Mouse (Mus musculus) embryonic facial prominence, embryonic 12.5 days (tissue): ENCODE results near the gene 4930474N05Rik. TPM values are rescaled to one million over a fixed set of nuclear protein-coding genes. Genes with fewer than 3 reads are reported as not detected.

Experiments used
- ATAC-seq: fragments of 200-750 bp; cut with Nextera tagmentation; 2 replicates; pipeline ENCODE4 v1.8.0; 2017; ENCODE audit not compliant: insufficient number of reproducible peaks, insufficient read depth, low FRiP score, low TSS enrichment
- H3K27ac ChIP-seq: fragments of 300-500 bp; sonication (generic); 2 replicates; pipeline ENCODE4 v1.5.1; 2016; ENCODE audit warnings: mild to moderate bottlenecking
- H3K27me3 ChIP-seq: fragments of 300-500 bp; sonication (generic); 2 replicates; pipeline ENCODE4 v1.6.1; 2016; ENCODE audit warnings: mild to moderate bottlenecking, moderate library complexity
- H3K36me3 ChIP-seq: fragments of 300-500 bp; sonication (generic); 2 replicates; pipeline ENCODE4 v1.6.1; 2016; ENCODE audit warnings: mild to moderate bottlenecking
- H3K4me1 ChIP-seq: fragments of 300-500 bp; sonication (generic); 2 replicates; pipeline ENCODE4 v1.6.1; 2016
- H3K4me2 ChIP-seq: fragments of 300-500 bp; sonication (generic); replicated peaks from 2 replicates; pipeline ENCODE4 v1.6.1; 2016; ENCODE audit warnings: mild to moderate bottlenecking, moderate library complexity
- H3K4me3 ChIP-seq: fragments of 300-500 bp; sonication (generic); 2 replicates; pipeline ENCODE4 v1.5.1; 2016; ENCODE audit warnings: mild to moderate bottlenecking
- H3K9ac ChIP-seq: fragments of 300-500 bp; sonication (generic); 2 replicates; pipeline ENCODE4 v1.6.1; 2016; ENCODE audit warnings: mild to moderate bottlenecking, moderate library complexity
- H3K9me3 ChIP-seq: fragments of 300-500 bp; sonication (generic); 2 replicates; pipeline ENCODE4 v1.6.1; 2016; ENCODE audit warnings: mild to moderate bottlenecking, moderate library complexity
- WGBS: fragments of 180-500 bp; shearing (Covaris S2); methylation state at CpG from one replicate; pipeline ENCODE4 v1.1.7; 2016; 5-methylcytosine and 5-hydroxymethylcytosine counted together
- polyA plus RNA-seq: library from polyadenylated mRNA; unstranded; fragments of >200 nt; fragmentation: Nextera tagmentation; extraction: Ambion mirVana; gene quantifications from 2 replicates; pipeline ENCODE4 v1.2.1, GENCODE M21; 2016

Gene 4930474N05Rik
- polyA plus RNA-seq, result not detected in 2 replicates

- Histone ChIP-seq H3K27me3 (no peaks in the 10 kb centered on the region), H3K4me3 (no peak within 1 kb of the TSS), H3K9ac (no peak within 1 kb of the TSS), H3K36me3 (no peaks in the 10 kb centered on the region), H3K9me3 (no peaks in the 10 kb centered on the region), H3K27ac (no peak within 1 kb of the TSS), H3K4me2 (no peak within 1 kb of the TSS), H3K4me1 (no peaks in the 10 kb centered on the region)
- ATAC-seq, result no peak
Observed at GRCm38 (mm10) chr14:36094617-36095016, at the start of gene 4930474N05Rik. 4930474N05Rik (plus strand) TSS chr14:36094917.

GRCm38 (mm10) chr14:36048746-36049391, 45.8 kb upstream of the 4930474N05Rik start:
- H3K4me2 ChIP-seq, result no peak overlapping the region
- H3K4me1 ChIP-seq, result no peaks in the 10 kb centered on the region
- no peaks in the 10 kb centered on the region for H3K36me3 ChIP-seq
- WGBS, result 45% methylated on average over 9 of the region's 9 CpGs
- ATAC-seq, result no peak; the same call in 1 of the 2 replicates
- no peak overlapping the region for H3K27ac ChIP-seq
- H3K27me3 ChIP-seq, result no peaks in the 10 kb centered on the region
- H3K4me3 ChIP-seq, result no peak overlapping the region
- no peaks in the 10 kb centered on the region for H3K9me3 ChIP-seq
- H3K9ac ChIP-seq, result no peak overlapping the region

- H3K4me2 ChIP-seq, result no peak overlapping the region
- no peak overlapping the region for H3K9ac ChIP-seq
- WGBS, result 77% methylated on average over 2 of the region's 2 CpGs
- H3K4me1 ChIP-seq, result no peaks in the 10 kb centered on the region
- H3K4me3 ChIP-seq, result no peak overlapping the region
- ATAC-seq, result no peak
- no peaks in the 10 kb centered on the region for H3K36me3 ChIP-seq
- no peak overlapping the region for H3K27ac ChIP-seq
- no peaks in the 10 kb centered on the region for H3K9me3 ChIP-seq
- no peaks in the 10 kb centered on the region for H3K27me3 ChIP-seq
Observed at GRCm38 (mm10) chr14:36053281-36053680, 41.4 kb upstream of the 4930474N05Rik start.

GRCm38 (mm10) chr14:36098528-36098927, 3.8 kb downstream of the 4930474N05Rik start:
- WGBS, result 82% methylated on average over 3 of the region's 3 CpGs

GRCm38 (mm10) chr14:36099647-36100046, 4.9 kb downstream of the 4930474N05Rik start:
- ATAC-seq, result no peak
- Histone ChIP-seq H3K4me2 (no peak overlapping the region), H3K36me3 (no peaks in the 10 kb centered on the region), H3K4me1 (no peaks in the 10 kb centered on the region), H3K9ac (no peak overlapping the region), H3K9me3 (no peaks in the 10 kb centered on the region), H3K27me3 (no peaks in the 10 kb centered on the region), H3K4me3 (no peak overlapping the region), H3K27ac (no peak overlapping the region)
- 48% methylated on average over 1 of the region's 1 CpGs for WGBS

More at GRCm38 (mm10) chr14:36098528-36098927, 3.8 kb downstream of the 4930474N05Rik start:
- Histone ChIP-seq H3K4me2 (no peak overlapping the region), H3K36me3 (no peaks in the 10 kb centered on the region), H3K27ac (no peak overlapping the region), H3K9ac (no peak overlapping the region), H3K4me3 (no peak overlapping the region), H3K9me3 (no peaks in the 10 kb centered on the region), H3K27me3 (no peaks in the 10 kb centered on the region), H3K4me1 (no peaks in the 10 kb centered on the region)
- no peak for ATAC-seq

GRCm38 (mm10) chr14:36100731-36101130, 6.0 kb downstream of the 4930474N05Rik start:
- no peak overlapping the region for H3K4me3 ChIP-seq
- no peak for ATAC-seq
- no peak overlapping the region for H3K9ac ChIP-seq
- no peaks in the 10 kb centered on the region for H3K4me1 ChIP-seq
- H3K27ac ChIP-seq, result no peak overlapping the region
- no peak overlapping the region for H3K4me2 ChIP-seq
- H3K9me3 ChIP-seq, result no peaks in the 10 kb centered on the region
- 32% methylated on average over 1 of the region's 1 CpGs for WGBS
- H3K27me3 ChIP-seq, result no peaks in the 10 kb centered on the region
- H3K36me3 ChIP-seq, result no peaks in the 10 kb centered on the region

GRCm38 (mm10) chr14:36114481-36114880, 19.8 kb downstream of the 4930474N05Rik start:
- H3K27me3 ChIP-seq, result no peaks in the 10 kb centered on the region
- no peaks in the 10 kb centered on the region for H3K9me3 ChIP-seq
- ATAC-seq, result no peak
- H3K4me3 ChIP-seq, result no peak overlapping the region
- no peak overlapping the region for H3K4me2 ChIP-seq
- H3K27ac ChIP-seq, result no peak overlapping the region
- no peaks in the 10 kb centered on the region for H3K36me3 ChIP-seq
- H3K4me1 ChIP-seq, result no peaks in the 10 kb centered on the region
- H3K9ac ChIP-seq, result no peak overlapping the region

GRCm38 (mm10) chr14:36123775-36124335, 29.1 kb downstream of the 4930474N05Rik start:
- no peak overlapping the region for H3K9ac ChIP-seq
- no peaks in the 10 kb centered on the region for H3K27me3 ChIP-seq
- H3K27ac ChIP-seq, result no peak overlapping the region
- ATAC-seq, result no peak
- no peaks in the 10 kb centered on the region for H3K4me1 ChIP-seq
- no peaks in the 10 kb centered on the region for H3K36me3 ChIP-seq
- H3K4me3 ChIP-seq, result no peak overlapping the region
- H3K4me2 ChIP-seq, result no peak overlapping the region
- no peaks in the 10 kb centered on the region for H3K9me3 ChIP-seq
- WGBS, result 78% methylated on average over 2 of the region's 2 CpGs

- H3K36me3 ChIP-seq, result no peaks in the 10 kb centered on the region
- no peaks in the 10 kb centered on the region for H3K9me3 ChIP-seq
- ATAC-seq, result no peak
- H3K27ac ChIP-seq, result no peak overlapping the region
- H3K4me1 ChIP-seq, result no peaks in the 10 kb centered on the region
- no peaks in the 10 kb centered on the region for H3K27me3 ChIP-seq
- 73% methylated on average over 3 of the region's 3 CpGs for WGBS
- H3K4me3 ChIP-seq, result no peak overlapping the region
- H3K9ac ChIP-seq, result no peak overlapping the region
- no peak overlapping the region for H3K4me2 ChIP-seq
Observed at GRCm38 (mm10) chr14:36135749-36136148, 41.0 kb downstream of the 4930474N05Rik start.

GRCm38 (mm10) chr14:36137696-36138095, 43.0 kb downstream of the 4930474N05Rik start:
- H3K27ac ChIP-seq, result no peak overlapping the region
- no peak overlapping the region for H3K4me3 ChIP-seq
- H3K36me3 ChIP-seq, result no peaks in the 10 kb centered on the region
- H3K9ac ChIP-seq, result no peak overlapping the region
- WGBS, result 92% methylated on average over 4 of the region's 4 CpGs
- no peak for ATAC-seq
- no peaks in the 10 kb centered on the region for H3K4me1 ChIP-seq
- no peaks in the 10 kb centered on the region for H3K27me3 ChIP-seq
- no peaks in the 10 kb centered on the region for H3K9me3 ChIP-seq
- H3K4me2 ChIP-seq, result no peak overlapping the region

GRCm38 (mm10) chr14:36145261-36145660, 50.5 kb downstream of the 4930474N05Rik start:
- H3K9me3 ChIP-seq, result no peaks in the 10 kb centered on the region
- H3K4me3 ChIP-seq, result no peak overlapping the region
- no peak for ATAC-seq
- no peak overlapping the region for H3K4me2 ChIP-seq
- no peaks in the 10 kb centered on the region for H3K27me3 ChIP-seq
- H3K27ac ChIP-seq, result no peak overlapping the region
- H3K4me1 ChIP-seq, result no peaks in the 10 kb centered on the region
- no peaks in the 10 kb centered on the region for H3K36me3 ChIP-seq
- H3K9ac ChIP-seq, result no peak overlapping the region
